Mouse (Mus musculus): ENCODE measurements around the gene Hnrnph1. TPM values are rescaled to one million over a fixed set of nuclear protein-coding genes. Genes with fewer than 3 reads are reported as not detected.

Hnrnph1 gene
- polyA plus RNA-seq, 1 experiment: 121 TPM

DNA sequence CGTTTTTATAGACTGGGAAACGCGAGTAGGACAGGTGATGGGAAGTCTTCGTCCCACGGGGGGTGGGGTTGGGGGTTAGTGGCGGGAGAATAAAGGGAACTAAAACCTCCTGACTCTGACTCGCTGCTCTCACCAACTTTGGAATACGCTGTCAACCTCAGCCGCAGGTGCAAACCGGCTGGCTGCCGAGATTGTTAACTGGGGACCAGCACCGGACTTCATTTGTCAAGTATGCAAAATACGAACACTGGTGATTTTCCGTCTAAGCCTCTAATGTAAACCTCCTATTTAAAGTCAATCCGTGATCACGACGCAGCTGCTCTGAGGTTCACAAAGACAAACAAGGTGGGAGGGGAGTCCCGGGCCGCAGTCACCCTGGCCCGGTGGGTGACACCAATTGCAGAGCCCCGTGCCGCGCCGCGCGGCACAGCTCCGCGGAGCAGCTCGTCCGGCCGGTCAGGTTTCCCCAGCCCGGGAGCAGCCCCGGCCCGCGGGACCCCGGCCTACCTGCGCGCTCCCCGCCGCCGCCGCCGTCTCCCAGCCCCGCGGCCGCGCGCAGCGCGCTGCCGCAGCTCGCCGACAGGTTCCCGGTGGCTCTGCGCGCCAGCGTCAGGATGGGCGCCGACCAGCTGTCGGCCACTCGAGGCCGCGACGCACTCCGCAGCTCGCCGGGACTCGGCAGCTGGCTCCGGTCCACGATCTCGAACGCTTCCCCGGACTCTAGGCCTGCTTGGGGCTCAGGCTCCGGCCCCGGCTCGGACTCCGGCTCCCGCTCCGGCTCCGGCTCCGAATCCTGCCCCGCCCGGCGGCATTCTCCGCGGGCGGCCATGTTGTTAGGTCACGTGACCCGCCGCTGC is 53.7 kb downstream of the Hnrnph1 start, which contains the start of gene Rufy1:
TSS of gene Rufy1 (minus strand) at position 849 of the 857 bp plus-strand sequence.
- no peaks in the 10 kb centered on the region for H3K36me3 ChIP-seq (replicated peaks; ENCODE audit: low read length)
- peak within 1 kb of the TSS; percentile 97 for H3K4me3 ChIP-seq (replicated peaks)
- peaks cover 32% of the 10 kb centered on the region for H3K4me1 ChIP-seq
- no peaks in the 10 kb centered on the region for H3K9me3 ChIP-seq
- H3K27me3 ChIP-seq (replicated peaks): no peaks in the 10 kb centered on the region
- no peak for TF ChIP-seq FLI1 (IDR thresholded peaks at IDR 0.05; ENCODE audit: low read length)
- no peak for TF ChIP-seq GATA1 (IDR thresholded peaks at IDR 0.05; ENCODE audit: borderline replicate concordance, low read length)

DNA sequence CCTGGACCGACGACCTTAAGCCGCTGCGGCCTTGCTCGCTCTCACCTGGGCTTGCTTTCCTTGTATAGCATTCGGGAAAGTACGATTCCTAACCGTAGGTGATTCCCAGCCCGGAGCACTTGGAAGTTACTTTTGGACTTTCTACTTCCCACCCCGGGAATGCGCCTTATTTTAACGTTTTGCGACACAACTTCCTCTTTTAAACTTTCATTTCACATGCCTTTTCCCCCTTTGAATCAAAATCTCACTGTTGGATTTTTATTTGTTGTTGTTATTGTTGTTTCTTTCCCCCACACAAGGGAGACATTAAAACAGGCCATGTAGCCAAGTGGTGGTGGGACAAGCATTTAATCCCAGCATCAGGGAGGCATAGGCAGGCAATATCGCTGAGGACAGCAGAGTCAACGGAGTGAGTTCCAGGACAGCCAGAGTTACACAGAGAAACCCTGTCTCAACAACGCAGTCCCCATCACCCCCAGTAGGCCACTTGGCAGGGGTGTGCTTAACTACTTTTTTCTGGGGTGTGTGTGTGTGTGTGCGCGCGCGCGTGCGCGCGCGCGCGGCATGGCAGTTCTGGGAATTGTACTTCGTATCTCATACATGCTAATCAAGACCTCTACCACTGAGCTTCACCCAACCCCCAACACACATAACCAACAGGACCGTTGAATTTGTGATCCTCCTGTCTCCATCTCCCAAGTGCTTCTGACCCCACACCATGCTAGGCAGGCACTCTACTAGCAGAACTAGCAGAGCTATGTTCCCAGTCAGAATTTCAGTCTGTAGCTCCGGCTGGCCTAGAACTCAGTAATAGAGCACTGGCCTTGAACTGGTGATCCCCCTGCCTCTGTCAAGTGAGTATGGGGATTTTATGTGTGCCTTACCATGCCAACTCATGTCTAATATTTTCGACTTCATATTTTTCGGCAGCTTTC is 54.6 kb downstream of the Hnrnph1 start:
- Histone ChIP-seq H3K4me3 (replicated peaks) (peak overlapping the region; percentile 97), H3K4me1 (peaks cover 32% of the 10 kb centered on the region), H3K27me3 (replicated peaks) (no peaks in the 10 kb centered on the region), H3K9me3 (no peaks in the 10 kb centered on the region), H3K36me3 (replicated peaks; ENCODE audit: low read length) (no peaks in the 10 kb centered on the region)
- TF ChIP-seq GATA1 (IDR thresholded peaks at IDR 0.05; ENCODE audit: borderline replicate concordance, low read length) (no peak), FLI1 (IDR thresholded peaks at IDR 0.05; ENCODE audit: low read length) (no peak)

DNA sequence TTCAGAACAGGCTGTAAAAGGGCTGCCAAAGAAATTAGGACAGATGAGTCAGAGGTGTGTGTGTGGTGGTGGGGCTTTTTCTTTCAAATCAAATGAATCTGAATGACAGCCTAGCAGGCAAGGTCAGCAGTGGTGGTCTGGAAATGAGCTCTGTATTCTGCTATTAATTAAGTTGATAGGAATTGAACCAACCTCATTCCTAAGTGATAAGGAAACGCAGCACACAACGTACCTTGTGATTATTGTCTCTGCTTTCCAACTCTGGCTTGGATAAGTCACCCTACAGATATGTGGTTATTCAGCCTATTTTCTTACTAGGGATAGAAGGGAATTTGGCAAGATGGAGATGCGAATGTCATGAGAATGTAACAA is 55.3 kb downstream of the Hnrnph1 start:
- Histone ChIP-seq H3K9me3 (no peaks in the 10 kb centered on the region), H3K36me3 (replicated peaks; ENCODE audit: low read length) (no peaks in the 10 kb centered on the region), H3K4me1 (peaks cover 26% of the 10 kb centered on the region), H3K4me3 (replicated peaks) (no peak overlapping the region), H3K27me3 (replicated peaks) (no peaks in the 10 kb centered on the region)
- TF ChIP-seq GATA1 (IDR thresholded peaks at IDR 0.05; ENCODE audit: borderline replicate concordance, low read length): no peak
- TF ChIP-seq FLI1 (IDR thresholded peaks at IDR 0.05; ENCODE audit: low read length): no peak

DNA sequence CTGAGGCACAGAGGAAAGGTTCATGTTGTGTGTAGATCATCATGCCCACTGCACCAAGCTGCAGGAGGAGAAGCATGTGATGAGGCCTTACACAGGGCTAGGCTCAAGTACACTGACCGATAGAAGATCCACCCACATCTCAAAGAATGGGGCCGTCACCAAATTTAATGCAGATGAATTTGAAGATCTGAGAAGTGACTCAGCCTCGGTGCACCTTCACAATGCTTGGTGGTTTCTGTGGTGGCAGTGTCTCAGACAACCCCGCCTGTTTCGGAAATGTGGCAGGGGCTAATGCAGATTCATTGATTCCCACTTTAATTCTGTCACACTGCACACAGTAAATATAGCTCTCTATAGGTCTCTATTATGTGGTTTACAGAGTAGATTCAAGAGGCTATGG is 56.1 kb downstream of the Hnrnph1 start:
- no peaks in the 10 kb centered on the region for H3K9me3 ChIP-seq
- no peak for TF ChIP-seq FLI1 (IDR thresholded peaks at IDR 0.05; ENCODE audit: low read length)
- no peak for TF ChIP-seq GATA1 (IDR thresholded peaks at IDR 0.05; ENCODE audit: borderline replicate concordance, low read length)
- H3K27me3 ChIP-seq (replicated peaks): no peaks in the 10 kb centered on the region
- peaks cover 29% of the 10 kb centered on the region for H3K4me1 ChIP-seq
- no peak overlapping the region for H3K4me3 ChIP-seq (replicated peaks)
- H3K36me3 ChIP-seq (replicated peaks; ENCODE audit: low read length): no peaks in the 10 kb centered on the region

Other genes starting within 250 kb of the Hnrnph1 start
- 10.0 and 34.0 TPM in 2 replicates for gene Tbc1d9b, start 245.6 kb upstream of the Hnrnph1 start, polyA plus RNA-seq (2012; ENCODE audit: insufficient read depth, low replicate concordance)
- gene Mrnip, start 202.5 kb upstream of the Hnrnph1 start, polyA plus RNA-seq (2012; ENCODE audit: insufficient read depth, low replicate concordance): 3.7 TPM in 1 of 2 replicates, not detected in the other
- 154 and 155 TPM in 2 replicates for gene Sqstm1, start 166.2 kb upstream of the Hnrnph1 start, polyA plus RNA-seq (2012; ENCODE audit: insufficient read depth, low replicate concordance)
- 119 and 130 TPM in 2 replicates for gene Mgat4b, start 166.1 kb upstream of the Hnrnph1 start, polyA plus RNA-seq (2012; ENCODE audit: insufficient read depth, low replicate concordance)
- gene Ltc4s, start 138.4 kb upstream of the Hnrnph1 start, polyA plus RNA-seq (2012; ENCODE audit: insufficient read depth, low replicate concordance): 10.5 and 22.9 TPM in 2 replicates
- 4.5 and 8.3 TPM in 2 replicates for gene Maml1, start 84.7 kb upstream of the Hnrnph1 start, polyA plus RNA-seq (2012; ENCODE audit: insufficient read depth, low replicate concordance)
- gene Canx, start 51.3 kb upstream of the Hnrnph1 start, polyA plus RNA-seq (2012; ENCODE audit: insufficient read depth, low replicate concordance): 4.5 and 79.1 TPM in 2 replicates
- not detected in 2 replicates for gene Cby3, start 22.5 kb upstream of the Hnrnph1 start, polyA plus RNA-seq (2012; ENCODE audit: insufficient read depth, low replicate concordance)
- 1.2 and 2.3 TPM in 2 replicates for gene Rufy1, start 54.1 kb downstream of the Hnrnph1 start, polyA plus RNA-seq (2012; ENCODE audit: insufficient read depth, low replicate concordance)
- gene Adamts2, start 225.1 kb downstream of the Hnrnph1 start, polyA plus RNA-seq (2012; ENCODE audit: insufficient read depth, low replicate concordance): not detected in 2 replicates